Mouse (Mus musculus) G1E (cell line): ENCODE results near the gene Myo6.

Experiments
- CTCF ChIP-seq: IDR thresholded peaks from 2 replicates; pipeline ENCODE4 v1.5.1; 2012; ENCODE audit warnings: low read depth, low read length, inconsistent platforms, mixed read lengths
- TAL1 ChIP-seq: conservative IDR thresholded peaks from 2 replicates; pipeline ENCODE4 v1.6.1; 2012; ENCODE audit warnings: low read depth, low read length, inconsistent platforms, mixed read lengths

DNA sequence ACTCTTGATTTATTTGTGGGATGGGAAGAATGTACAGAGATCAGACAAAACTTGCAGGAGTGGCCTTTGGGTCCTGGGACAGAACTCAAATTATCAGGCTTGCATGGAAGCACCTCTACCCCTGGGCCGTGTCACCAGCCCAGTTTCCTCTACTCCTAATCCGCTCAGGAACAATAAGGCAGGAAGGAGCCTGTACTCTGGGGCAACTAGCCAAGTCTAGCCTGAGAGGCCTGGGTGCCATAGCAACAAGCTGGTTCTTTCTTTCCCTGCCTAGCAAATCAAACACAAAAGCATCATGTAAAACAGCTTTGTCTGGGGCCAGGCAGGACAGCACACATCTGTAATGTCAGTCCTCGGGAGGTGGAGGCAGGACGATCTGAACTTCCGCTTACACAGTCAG, 9.6 kb upstream of the Myo6 start:
- TF ChIP-seq CTCF (no peak), TAL1 (no peak)
